Mouse (Mus musculus) thymus, adult 2 months (tissue): ENCODE data around the gene Gpank1.

ENCODE experiments used
- CTCF ChIP-seq: fragments of 200-500 bp; IDR thresholded peaks from 2 replicates; pipeline ENCODE4 v1.5.1; 2012; ENCODE audit warnings: mild to moderate bottlenecking, control low read depth, low read length, moderate library complexity, borderline replicate concordance; ENCODE audit not compliant: control insufficient read depth, poor library complexity, insufficient read depth; ENCODE audit errors: extremely low read depth
- POLR2A ChIP-seq: fragments of 200-500 bp; IDR thresholded peaks from 2 replicates; pipeline ENCODE4 v1.6.1; 2012; ENCODE audit warnings: mild to moderate bottlenecking, low read length, control low read depth, moderate library complexity; ENCODE audit not compliant: control insufficient read depth, poor library complexity, insufficient read depth; ENCODE audit errors: extremely low read depth

DNA sequence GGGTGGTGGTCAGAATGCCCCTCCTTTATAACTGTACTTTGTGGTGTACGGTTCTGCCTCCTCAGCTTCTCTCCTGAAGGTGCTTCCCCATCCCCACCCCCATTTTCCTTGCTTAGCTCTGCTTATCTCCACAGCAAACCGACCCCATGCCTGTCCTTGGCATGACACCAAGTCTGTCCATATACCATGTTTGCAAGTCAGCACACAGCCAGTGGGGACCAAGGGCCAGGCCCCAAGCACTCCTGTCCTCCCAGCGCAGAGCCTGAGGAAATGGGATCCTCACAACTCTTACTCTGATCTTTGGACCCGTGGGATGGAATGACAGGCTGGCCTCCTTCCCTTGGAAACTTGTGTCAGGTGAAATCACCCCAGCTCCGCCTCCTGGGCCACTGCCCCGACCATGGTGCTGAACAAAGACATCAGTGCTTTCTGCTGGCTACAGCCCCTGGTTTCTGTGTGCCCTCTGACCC is 18.0 kb upstream of the Gpank1 start:
- no peak for TF ChIP-seq POLR2A
- TF ChIP-seq CTCF, result no peak
